Comparison of ENCODE assay signal across 19 mouse cellular contexts in the genomic region with DNA sequence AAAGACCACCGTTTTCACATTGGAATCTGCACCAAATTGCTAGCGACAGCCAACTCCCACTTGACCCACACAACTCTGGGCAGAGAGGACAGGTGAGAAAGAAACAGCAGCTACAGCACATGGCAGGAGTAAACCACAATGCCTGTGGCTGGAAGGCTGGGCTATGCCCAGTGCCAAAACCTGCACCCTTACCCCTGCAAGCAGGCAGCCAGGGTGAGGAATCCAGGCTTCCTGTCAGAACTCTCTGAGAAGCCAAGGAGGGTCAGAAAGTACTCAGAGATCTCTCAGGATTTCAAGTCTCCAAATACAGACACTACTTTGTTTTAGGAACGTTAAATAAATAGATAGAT.
DNase-seq lines count a peak whose midpoint lies in the region; ATAC-seq and TF ChIP-seq lines count a peak whose summit lies in the region.
"Had no signal": no experiment of that assay in that cellular context is flagged by ENCODE, and none has a peak within 500 bp of the region (broad histone marks: within the 10 kb centered on the region; RNA-seq: fewer than 3 reads in every experiment).

No protein-coding gene starts in this region.

- TF ChIP-seq CTCF in heart, postnatal 0 days (IDR thresholded peaks at IDR 0.05; ENCODE audit: low read depth), result no peak

- no peaks in the 10 kb centered on the region for H3K27me3 ChIP-seq in heart, postnatal 0 days (ENCODE audit: control insufficient read depth, insufficient read depth, low read length)
- H3K27me3 ChIP-seq in myocyte (ENCODE audit: control insufficient read depth, insufficient read depth, insufficient read length), result no peaks in the 10 kb centered on the region
- H3K27me3 ChIP-seq: liver, embryonic 12.5 days; neural tube, embryonic 13.5 days had no signal

- no peak overlapping the region for H3K4me3 ChIP-seq in heart, postnatal 0 days (ENCODE audit: low read depth, low read length)
- H3K4me3 ChIP-seq in brown adipose tissue, adult 24 weeks (ENCODE audit: insufficient read depth, low read depth, low read length), result peak overlapping the region; percentile 47
- peak overlapping the region; percentile 2 for H3K4me3 ChIP-seq in myocyte
- H3K4me3 ChIP-seq: liver, embryonic 12.5 days; midbrain, embryonic 10.5 days; neural tube, embryonic 13.5 days had no signal

- 51% methylated on average over 3 of the region's 3 CpGs for WGBS in heart, postnatal 0 days

- peak overlapping the region; percentile 30; the same call in 1 of the 2 replicates for H3K4me2 ChIP-seq in heart, postnatal 0 days (ENCODE audit: low read depth, low read length)
- peak overlapping the region; percentile 81 for H3K4me2 ChIP-seq in myocyte (ENCODE audit: low read depth)
- H3K4me2 ChIP-seq: liver, embryonic 12.5 days; neural tube, embryonic 13.5 days had no signal

- no peak overlapping the region for H3ac ChIP-seq in myocyte (ENCODE audit: control insufficient read depth, insufficient read length)

- no peaks in the 10 kb centered on the region for H3K79me2 ChIP-seq in myocyte (ENCODE audit: control insufficient read depth, insufficient read depth)

- H3K27ac ChIP-seq in heart, postnatal 0 days (ENCODE audit: low read depth), result no peak overlapping the region
- H3K27ac ChIP-seq in brown adipose tissue, adult 24 weeks (replicated peaks; ENCODE audit: low read depth, low read length), result peak overlapping the region; percentile 90
- H3K27ac ChIP-seq: liver, embryonic 12.5 days; midbrain, embryonic 10.5 days; neural tube, embryonic 13.5 days; stomach, postnatal 0 days had no signal

- H3K9me3 ChIP-seq in heart, postnatal 0 days (replicated peaks; ENCODE audit: control insufficient read depth, low read length), result no peaks in the 10 kb centered on the region
- H3K9me3 ChIP-seq: liver, embryonic 12.5 days; midbrain, embryonic 10.5 days; neural tube, embryonic 13.5 days had no signal

- DNase-seq in heart, postnatal 0 days (ENCODE audit: low spot score), result no peak
- no peak for DNase-seq in heart, postnatal 36 days
- peak; percentile 61 to 72 for DNase-seq in lung, adult 18-20 months
- no peak for DNase-seq in lung, postnatal 10 days
- DNase-seq in embryo, embryonic 10.5 days (ENCODE audit: low spot score), result no peak
- DNase-seq: adrenal gland, postnatal 10 days; cerebellum, adult 18-20 months; right cerebral cortex, postnatal 25 days; thymus, postnatal 25 days had no signal

- no peak for TF ChIP-seq EP300 in heart, postnatal 0 days (IDR thresholded peaks at IDR 0.05; ENCODE audit: low read depth)

- no peak for TF ChIP-seq POLR2A in myocyte (IDR thresholded peaks at IDR 0.05; ENCODE audit: insufficient read length, low read depth)

- no peaks in the 10 kb centered on the region for H3K36me3 ChIP-seq in heart, postnatal 0 days (replicated peaks; ENCODE audit: control insufficient read depth, insufficient read depth, low read length)
- H3K36me3 ChIP-seq in myocyte (ENCODE audit: control insufficient read depth, insufficient read depth), result peaks cover 7% of the 10 kb centered on the region
- H3K36me3 ChIP-seq: liver, embryonic 12.5 days had no signal

- H3K4me1 ChIP-seq in heart, postnatal 0 days (ENCODE audit: control insufficient read depth, insufficient read depth), result no peaks in the 10 kb centered on the region
- 0 out of 2 replicates have a peak, but pooled peaks cover 3% of the 10 kb centered on the region for H3K4me1 ChIP-seq in brown adipose tissue, adult 24 weeks (ENCODE audit: control insufficient read depth, insufficient read depth, insufficient read length, low read length)
- H3K4me1 ChIP-seq: liver, embryonic 12.5 days; neural tube, embryonic 13.5 days had no signal

- intact Hi-C loops in heart, postnatal 36 days (cut with DNase I), result no loop called here

- ATAC-seq in heart, postnatal 0 days (ENCODE audit: insufficient read depth, low read depth), result peak; percentile 20; the same call in 1 of the 2 replicates
- ATAC-seq: CD4-positive, CD25-positive, alpha-beta regulatory T cell, adult 4 months; forebrain, embryonic 14.5 days; hindbrain, embryonic 16.5 days; intestine, postnatal 0 days; liver, embryonic 12.5 days had no signal

- no peak overlapping the region for H3K9ac ChIP-seq in heart, postnatal 0 days (replicated peaks; ENCODE audit: low read depth, low read length)
- H3K9ac ChIP-seq: liver, embryonic 12.5 days; neural tube, embryonic 13.5 days had no signal

TF ChIP-seq in myocyte, 11 proteins besides CTCF, POLR2A, EP300 and RAD21:
- TF ChIP-seq POLR2AphosphoS2 (IDR thresholded peaks at IDR 0.05; ENCODE audit: insufficient read length, low read depth) (peak; percentile 15), MYOD1 (IDR thresholded peaks at IDR 0.05; ENCODE audit: control insufficient read depth in 1 of 3, insufficient read length in 2 of 3, low read depth in 2 of 3) (peak in 2 of 3 experiments; percentile 74 to 81), SRF (IDR thresholded peaks at IDR 0.05; ENCODE audit: control insufficient read depth, insufficient read length, low read depth) (no peak), MAX (IDR thresholded peaks at IDR 0.05; ENCODE audit: low read depth) (peak; percentile 3), MYOG (IDR thresholded peaks at IDR 0.05; ENCODE audit: control insufficient read depth in 1 of 3, insufficient read depth in 1 of 3, insufficient read length in 2 of 3, low read depth in 2 of 3) (peak; percentile 47 to 90 (median 49)), TCF3 (IDR thresholded peaks at IDR 0.05; ENCODE audit: insufficient read length, low read depth) (no peak)

Comparison
In these comparisons a context has a peak if more than half of its experiments do, and no peak if none do; other contexts are left out.
1. DNase-seq: peak in lung, adult 18-20 months (2 of 2); none in heart, postnatal 0 days (single experiment), heart, postnatal 36 days (0 of 2), lung, postnatal 10 days (single experiment) and embryo, embryonic 10.5 days (single experiment).